Mouse (Mus musculus) fibroblast of lung, adult 2 months (primary cell): ENCODE results near the gene Itga2b.

Experiments
- DNase-seq: peaks from one replicate; pipeline ENCODE4 v3.0.0-alpha.2; 2011; ENCODE audit warnings: low read depth

Itga2b gene

DNA sequence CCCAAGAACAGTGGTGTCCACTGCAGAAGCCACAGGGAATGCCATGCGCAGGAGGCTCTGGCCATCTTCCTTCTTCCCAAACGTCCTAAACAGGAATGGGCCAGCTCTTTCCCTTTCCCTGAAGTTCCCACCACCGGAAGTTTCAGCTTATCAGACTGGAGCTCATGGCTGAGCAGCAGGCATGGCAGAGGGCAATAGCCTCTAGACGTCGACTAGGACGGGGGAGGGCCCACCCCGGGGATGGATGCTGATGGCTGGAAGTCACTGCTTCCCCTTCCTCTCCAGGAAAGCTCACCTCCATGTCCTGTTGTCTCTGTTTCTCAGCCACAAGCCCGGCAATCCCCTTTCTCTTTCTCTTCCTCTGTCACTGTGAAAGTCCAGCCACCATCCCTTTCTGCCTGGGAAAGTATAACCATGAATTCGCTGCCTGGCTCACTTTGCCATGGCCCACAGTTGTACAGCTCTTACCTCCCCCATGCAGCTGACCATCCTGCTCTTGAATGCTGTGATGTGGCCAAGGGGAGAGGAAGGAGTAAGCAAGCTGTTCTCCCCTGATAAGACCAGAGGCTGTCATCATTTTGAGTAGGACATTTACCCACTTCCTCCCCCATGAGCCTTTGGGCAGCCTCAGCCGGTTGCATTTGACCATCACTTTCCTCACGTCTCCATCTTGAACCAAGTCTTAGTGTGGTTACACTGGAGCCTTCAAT lies at the start of gene Itga2b:
Itga2b (minus strand) TSS at position 475 of the 710 bp plus-strand sequence.
- DNase-seq = no peak

DNA sequence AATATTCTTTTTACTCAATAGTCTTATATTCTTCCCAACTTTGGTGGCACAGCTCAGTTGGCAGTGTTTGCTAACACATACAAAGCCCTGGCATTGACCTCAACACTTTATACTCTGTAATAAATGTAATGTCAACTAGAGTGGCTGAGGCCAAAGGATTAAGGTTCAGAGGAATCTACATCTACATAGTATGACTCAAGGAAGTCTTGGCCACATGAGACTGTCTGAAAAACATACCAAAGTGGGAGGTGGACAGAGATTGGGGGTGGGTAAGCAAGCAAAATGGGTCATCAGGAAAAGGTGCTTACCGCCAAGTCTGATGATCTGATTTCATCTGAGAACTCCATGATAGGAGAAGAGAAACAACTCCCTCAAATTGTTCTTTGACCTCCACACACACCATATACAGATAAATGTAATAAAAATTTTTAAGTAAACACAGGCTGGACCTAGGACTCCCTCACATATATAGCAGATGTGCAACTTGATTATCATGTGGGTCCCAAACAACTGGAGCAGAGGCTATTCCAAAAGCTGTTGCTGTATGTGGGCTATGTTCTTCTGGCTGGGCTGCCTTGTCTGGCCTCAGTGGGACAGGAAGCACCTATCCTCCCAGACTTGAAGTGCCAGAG lies 45.0 kb upstream of the Itga2b start:
- no peak for DNase-seq

DNA sequence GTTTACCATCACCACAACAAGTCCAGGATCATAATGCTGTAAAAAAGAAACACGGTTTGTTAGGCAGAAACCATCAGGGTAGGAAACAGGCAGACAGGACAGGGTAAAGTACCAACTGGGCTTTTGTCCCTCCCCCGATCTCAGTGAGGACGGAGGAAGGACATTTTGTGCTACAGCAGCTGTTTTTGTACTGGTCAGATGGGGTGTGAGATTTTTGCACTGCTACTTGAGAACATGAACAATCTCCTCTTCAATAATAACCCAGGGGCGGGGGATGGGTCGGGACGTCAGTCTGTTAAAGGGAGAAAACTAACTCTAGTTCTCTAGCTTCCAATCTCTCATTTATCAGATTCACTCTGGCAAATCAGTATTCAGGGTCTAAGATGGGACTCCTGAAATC lies 40.3 kb upstream of the Itga2b start:
- no peak for DNase-seq

DNA sequence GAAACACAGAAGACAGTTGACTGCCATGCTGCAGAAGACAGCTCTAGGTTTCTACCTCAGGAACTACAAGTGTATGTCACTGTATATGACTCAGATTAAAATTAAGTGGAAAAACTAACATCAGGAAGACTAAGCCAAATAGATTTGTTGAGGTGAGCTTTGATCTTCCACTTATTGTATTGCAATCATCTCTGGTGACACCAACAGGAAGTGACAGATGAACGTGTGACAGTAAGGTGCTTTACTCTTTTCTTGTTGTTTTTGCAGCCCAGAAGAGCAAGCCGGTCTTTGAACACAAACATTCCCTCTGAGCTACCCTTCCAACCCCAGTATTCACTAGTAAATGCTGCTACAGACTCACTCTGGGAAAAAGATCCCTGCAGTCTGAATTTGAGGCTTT lies 26.8 kb upstream of the Itga2b start:
- no peak for DNase-seq

DNA sequence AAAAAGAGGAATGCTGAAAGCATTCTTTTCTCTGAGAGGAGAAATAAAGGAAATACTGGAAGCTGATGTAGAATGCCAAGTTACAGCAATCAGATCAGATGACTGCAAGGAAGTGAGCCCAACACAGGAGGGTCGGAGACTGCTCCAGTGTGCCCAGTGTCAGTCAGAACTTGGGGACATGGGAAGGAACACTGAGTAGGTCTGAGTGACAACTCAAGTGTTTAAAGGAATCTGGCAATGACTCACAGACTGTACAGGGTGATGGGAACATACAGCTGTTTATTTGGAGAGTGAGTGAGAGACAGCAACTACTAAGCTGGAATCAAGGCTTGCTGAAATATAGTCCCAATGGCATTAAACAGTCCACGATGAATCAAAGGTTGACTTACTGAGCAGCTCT lies 26.3 kb upstream of the Itga2b start:
- peak; percentile 28 for DNase-seq

DNA sequence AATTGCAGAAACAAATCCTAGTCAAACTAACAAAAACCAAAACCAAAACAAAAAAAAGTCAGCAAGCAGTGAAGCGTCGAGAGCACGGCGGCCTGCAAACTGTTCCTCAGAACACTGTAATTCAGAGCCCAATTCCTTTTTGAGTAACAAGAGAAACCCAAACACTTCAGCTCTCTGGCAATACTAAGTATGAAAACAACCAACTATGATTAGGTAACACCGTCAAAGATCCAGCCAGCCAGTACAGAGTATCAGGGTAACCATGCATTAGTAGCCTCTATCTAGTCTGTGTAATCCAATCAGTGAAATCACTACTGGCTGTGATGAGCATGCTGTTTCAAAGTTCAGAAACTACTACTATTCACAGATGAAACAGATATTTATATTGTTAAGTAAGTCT lies 25.8 kb upstream of the Itga2b start:
- peak; percentile 37 for DNase-seq

DNA sequence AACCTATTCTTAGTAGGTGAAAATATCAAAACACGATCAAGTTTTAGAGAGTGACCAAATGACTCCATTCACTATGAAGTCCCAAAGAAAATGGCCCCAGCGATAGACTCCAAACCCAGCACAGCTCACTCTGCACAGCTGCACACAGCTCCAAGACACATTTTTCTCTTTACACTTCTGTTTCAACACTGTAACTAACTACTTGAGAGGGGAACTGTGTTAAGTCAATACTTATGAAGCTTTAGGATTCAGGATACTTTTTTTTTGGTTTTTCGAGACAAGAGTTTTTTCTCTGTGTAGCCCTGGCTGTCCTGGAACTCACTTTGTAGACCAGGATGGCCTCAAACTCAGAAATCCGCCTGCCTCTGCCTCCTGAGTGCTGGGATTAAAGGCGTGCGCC lies 25.2 kb upstream of the Itga2b start:
- DNase-seq = no peak

DNA sequence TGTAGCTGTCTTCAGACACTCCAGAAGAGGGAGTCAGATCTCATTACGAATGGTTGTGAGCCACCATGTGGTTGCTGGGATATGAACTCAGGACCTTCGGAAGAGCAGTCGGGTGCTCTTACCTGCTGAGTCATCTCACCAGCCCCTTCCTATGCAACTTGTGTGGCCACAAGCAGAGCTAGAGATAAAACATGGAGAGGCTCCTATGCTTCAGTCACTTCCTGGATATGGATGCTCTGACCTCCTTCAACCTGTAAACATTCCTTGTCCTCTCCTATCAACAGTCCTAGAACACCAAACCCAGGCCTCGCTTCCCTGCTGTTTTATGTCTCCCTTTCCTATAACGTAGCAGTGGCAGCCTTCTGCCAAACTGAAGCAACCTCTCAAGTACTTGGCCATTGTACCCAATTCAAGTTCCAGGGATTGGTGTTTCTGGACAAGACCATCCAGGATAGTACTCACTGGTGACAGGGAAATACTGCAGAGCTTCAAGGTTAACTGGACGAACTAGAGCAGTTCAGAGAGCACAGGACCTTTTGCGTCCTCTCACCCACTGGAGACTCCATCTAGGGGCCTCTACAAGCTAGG lies 24.2 kb upstream of the Itga2b start:
- DNase-seq = no peak

DNA sequence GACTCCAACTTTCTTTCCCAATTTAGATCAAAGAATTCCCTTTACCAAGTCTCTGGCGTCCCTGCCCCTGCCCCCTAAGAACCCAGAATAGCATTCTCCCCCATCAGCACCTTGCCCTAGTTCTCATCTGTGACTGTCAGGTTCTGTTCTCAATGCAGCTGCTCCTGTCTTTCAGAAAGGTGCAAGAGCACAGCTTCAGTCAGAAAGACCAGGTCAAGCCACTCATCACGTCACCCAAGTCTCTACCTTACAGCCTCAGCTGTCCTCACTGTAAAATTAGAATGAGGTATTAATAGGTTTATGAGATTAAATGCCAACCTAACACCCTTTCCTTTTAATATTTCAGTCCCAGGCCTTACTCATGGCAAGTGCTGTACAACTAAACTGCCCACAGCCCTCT lies 23.3 kb upstream of the Itga2b start:
- no peak for DNase-seq

DNA sequence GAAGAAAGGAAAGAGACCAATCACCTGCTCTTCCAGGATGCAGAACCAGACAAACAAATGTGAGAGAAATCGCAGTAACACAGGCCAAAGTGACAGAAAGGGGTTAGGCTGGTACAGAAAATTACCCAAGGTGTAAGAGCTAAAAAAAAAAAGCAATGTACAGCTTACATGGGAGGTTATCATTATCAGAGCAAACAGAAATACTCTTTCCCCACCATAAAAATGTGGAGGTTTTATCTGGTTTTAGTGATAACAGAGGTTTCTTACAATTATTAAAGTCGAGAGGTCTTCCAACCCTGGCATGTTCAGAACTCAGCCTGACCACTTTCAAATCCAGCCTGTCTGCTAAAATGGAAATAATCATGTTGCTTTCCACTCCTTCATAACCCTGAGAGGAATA lies 18.0 kb upstream of the Itga2b start:
- no peak for DNase-seq

DNA sequence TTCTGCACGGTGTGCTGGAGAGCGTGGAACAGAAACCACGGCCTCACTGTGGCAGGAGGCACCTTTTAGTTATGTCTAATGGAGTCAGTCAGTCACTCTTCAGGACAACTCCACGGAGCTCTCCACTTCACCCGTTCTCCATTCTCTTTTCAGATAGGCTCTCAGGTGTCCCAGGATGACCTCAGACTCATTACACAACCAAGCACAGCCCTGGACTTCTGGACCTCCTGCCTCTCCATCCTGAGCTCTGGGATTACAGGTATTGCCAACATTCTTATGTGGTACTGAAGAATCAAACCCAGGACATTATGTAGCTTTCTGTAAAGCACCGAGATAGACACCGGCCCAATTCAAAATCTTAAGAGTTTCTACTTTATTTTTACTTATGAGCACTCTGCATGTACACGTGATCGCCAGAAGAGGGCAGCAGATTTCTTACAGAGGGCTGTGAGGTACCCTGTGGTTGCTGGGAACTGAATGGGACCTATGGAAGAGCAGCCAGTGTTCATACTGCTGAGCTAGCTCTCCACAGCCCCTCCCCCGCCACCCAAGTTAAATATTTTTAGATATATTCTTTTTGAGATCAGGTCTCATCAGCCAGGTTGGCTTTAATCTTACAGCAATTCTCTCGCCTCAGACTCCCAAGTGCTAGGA lies 16.9 kb upstream of the Itga2b start:
- no peak for DNase-seq

DNA sequence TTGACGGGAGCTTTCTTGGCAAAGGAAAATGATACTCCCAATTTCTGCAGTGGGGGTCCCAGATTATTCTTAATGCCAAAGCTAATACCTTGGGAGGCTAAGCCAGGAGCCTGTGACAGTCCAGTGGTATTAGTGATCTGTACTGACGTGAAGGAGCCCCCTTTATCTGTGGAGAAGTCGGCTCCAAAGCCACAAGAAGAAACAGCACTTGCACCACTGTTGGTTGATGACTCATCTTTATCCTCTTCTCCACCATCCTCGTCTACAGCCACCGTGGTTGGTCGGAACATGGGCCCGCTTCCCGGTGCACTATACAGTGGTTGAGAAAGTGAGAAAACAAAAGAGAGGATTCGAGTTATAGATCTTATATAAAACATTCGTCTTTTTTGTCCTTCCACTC lies 11.9 kb upstream of the Itga2b start:
- no peak for DNase-seq

DNA sequence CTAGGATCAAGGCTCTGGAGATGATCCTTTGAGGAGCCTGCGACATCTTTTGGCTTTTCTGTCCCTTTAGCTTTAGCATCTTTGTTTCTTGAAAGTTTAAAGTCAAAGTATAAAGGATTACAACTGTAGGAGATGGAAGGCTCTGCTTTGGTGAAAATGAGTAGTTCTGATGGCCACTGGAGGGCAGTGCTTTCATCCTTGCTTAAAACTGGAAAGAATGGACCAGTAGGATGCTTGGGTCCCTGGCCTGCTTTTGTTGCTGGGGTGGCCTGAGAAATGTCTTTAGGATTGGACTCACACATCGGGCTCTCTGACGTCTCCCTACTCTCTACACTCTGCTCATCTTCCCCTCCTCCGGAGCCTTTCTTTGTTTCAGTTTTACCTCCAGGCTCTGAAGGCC lies 11.0 kb upstream of the Itga2b start:
- DNase-seq = no peak

DNA sequence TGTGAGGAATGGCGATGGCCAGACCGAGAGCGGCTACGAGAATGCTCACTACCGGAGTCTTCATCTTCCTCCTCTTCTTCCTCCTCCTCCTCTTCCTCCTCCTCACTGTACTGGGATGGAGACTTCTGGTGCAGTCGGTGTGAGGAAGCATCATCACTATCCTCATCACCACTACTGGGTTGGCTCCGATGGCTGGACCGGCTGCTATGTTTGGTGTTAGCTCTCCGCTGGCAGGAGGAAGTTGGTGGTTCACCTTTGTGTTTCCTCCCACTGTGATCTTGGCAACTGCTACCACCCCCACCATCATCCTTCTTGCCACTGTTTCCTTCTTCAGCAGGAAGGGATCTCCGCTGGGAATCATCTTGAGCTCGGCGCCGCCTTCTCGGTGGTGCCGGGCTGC lies 10.2 kb upstream of the Itga2b start:
- no peak for DNase-seq

DNA sequence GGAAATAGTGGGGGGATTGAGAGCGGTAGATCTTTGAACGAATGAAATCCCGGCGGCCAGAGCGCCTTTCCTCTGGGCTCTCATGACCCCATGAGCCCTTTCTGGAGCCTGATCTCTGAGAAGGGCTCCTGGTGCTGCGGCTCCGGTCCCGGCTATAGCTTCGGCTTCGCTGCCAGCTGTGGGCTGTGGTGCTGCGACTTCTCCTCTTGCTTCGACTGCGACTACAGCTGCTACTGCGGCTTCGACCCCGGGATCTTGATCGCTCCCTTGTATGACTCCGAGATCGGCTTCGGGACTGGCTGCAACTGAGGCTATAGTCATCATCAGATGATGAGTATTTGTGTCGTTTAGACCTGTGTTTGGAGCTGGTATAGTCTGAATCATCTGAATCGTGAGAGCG lies 9.7 kb upstream of the Itga2b start:
- no peak for DNase-seq

DNA sequence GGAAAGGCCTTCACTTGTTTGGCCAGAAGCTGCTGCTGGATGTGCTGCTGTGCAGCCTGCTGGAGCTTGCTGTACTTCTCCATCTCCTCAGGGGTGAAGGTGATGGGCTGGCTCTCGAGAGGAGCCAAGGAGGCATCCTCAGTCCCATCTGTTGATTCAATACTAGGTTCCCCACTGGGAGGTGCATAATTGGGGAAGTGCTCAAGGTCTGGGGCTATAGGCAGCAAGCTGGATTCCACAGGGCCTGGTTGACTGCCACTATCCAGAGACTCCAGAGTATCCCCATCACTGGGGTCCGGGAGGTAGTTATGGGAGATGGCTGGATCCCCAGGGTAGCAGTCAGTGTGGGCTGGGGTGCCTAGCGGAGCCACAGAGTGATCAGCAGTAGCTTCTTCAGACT lies 8.7 kb upstream of the Itga2b start:
- DNase-seq = no peak

DNA sequence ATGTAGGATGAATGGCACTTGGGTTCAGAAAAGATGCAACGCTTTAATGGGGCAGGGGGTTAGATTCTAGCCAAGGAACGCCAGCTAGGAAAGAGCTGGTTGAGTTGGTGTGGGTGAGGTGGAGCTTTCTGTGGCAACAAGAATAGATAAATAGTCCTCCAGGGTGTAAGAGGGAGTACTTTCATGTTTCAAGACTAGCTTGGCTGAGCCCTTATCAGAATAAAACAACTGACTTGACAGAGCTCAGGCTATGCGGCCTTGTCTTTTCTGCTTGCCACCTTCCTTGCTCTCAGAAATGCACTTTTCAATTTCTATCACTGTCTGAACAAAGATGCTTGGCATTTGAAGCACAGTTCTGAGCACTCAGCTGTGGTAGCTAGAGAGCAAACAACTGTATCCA lies 5.1 kb upstream of the Itga2b start:
- no peak for DNase-seq

DNA sequence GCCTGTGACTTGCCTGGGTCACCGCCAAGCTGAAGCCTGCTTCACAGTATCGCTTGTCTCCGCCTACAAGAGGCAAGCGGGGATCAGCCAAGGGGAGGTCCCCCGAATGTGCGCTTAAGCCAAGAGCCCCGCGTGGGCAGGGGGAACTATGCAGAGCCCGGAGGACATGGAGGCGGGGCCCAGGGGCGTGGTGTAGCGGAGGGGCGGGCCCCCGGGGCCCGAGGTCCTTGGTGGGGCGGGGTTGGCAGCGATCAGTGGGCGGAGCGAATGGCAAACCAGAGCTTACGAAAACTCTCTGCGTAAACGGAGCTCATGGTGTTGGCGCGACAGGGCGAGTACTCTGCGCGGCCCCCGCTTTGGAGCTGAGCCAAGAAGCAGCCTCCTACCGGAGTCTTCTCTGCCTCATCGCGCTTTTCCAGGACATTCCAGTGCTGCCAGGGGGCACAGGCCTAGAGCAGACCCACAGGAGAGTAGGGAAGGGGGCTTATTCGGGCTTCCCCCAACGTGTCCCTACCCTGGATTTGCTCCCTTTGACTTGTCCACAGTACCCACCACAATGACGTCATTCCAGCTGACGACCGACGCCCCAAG lies 2.8 kb downstream of the Itga2b start:
- DNase-seq = peak; percentile 99

DNA sequence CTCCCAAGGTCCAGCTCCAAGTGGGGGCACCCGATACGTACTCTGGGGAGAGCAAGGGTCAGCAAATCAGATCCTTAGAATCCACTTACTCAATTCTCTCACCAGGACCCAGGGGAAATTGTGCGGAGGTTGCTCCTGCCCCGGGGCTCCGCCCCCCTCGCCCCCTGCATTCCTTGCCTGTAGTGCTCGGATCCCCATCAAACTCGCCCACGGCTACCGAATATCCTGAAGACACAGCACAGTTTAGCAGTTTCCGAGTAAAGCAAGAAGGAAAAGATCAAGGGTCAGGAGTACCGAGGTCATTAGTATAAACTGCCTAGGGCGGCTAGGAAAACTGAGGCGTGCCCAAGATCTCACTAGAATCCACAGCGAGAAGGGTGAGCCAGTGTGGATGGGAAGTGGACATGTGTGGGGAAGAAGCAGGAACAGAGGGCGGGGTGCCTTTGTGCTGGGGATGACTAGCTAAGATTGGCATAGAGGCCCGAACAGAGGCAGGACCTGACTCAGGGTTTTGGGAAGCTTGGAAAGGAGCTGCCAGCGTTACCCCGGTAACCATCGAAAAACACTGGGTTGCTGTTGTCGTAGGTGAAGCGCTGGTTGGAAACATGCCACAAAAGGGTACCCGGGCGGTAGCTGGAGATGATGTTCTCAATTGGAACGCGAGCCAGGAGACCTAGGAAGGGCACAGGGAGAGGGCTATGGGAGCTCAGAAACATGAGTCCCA lies 4.0 kb downstream of the Itga2b start:
- DNase-seq = peak; percentile 95

DNA sequence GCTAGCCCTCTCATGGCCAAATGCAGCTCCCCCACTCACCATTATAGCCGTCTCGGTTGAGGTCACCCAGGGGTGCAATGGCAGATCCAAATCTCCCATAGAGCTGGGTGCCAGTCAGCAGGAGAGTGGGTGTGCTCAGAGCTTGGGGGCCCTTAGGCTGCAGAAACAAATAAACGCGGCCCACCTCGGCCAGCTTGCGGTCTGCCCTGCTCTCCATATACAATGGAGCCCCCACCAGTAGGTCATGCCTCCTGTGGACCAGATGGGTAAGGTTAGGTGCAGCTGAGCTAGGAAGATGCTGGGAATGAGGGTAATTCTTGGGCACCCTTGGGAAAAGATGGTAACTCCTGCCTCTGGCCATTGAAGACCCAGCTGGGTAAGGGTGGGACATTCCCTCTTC lies 5.0 kb downstream of the Itga2b start:
- DNase-seq = no peak

DNA sequence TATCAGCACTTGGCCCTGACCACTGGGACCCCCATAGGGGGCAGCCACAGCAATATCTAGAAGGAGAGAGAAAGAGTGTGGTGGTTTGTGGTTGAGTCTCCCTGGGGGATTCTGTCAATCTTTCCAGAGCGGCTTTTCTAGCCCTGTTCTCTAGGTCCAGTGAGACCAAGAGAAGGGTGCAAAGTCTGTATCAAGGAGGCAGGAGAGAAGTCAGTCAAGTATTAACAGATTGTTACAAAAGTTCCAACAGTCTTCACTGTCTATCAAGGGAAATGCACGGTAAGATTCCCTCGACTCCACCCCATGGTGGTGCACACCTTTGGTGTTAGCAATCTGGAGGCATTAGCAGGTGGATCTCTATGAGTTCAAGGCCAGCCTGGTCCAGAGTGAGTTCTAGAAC lies 8.2 kb downstream of the Itga2b start:
- DNase-seq = no peak

DNA sequence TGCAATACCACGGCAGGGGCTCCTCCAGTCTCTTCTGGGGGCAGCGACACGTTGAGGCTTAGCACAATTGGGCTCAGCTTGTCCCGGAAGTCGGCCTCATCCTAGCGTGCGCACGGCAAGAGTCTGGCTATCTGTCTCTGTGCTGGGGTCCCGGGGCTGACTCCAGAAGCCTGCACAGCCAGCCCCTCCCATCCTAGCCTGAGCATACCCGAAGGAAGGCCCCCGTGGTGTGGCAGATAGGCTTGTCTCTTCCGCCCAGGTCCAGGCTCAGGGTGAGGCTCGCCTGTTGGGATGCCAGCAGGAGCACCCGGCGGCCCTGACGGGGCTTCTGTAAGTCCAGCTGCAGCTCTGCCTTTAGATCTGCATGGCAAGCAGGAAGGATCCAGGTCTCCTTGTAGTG lies 9.4 kb downstream of the Itga2b start:
- DNase-seq = no peak
